Mouse (Mus musculus): ENCODE data around the gene Abcc9. TPM values are rescaled to one million over a fixed set of nuclear protein-coding genes. Genes with fewer than 3 reads are reported as not detected.

Gene Abcc9
- polyA plus RNA-seq, 1 experiment from 2014 or later, result 1.5 TPM

- H3K27ac ChIP-seq (replicated peaks), result no peak overlapping the region
- H3K27me3 ChIP-seq (replicated peaks; ENCODE audit: low read depth, poor library complexity, severe bottlenecking), result no peaks in the 10 kb centered on the region
These were observed 30.6 kb upstream of the Abcc9 start for GRCm38 (mm10) chr6:142732567-142733290.

GRCm38 (mm10) chr6:142726032-142726431 lies 23.9 kb upstream of the Abcc9 start:
- Histone ChIP-seq H3K27ac (replicated peaks) (no peak overlapping the region), H3K4me1 (no peaks in the 10 kb centered on the region), H3K4me3 (no peak overlapping the region), H3K27me3 (replicated peaks; ENCODE audit: low read depth, poor library complexity, severe bottlenecking) (no peaks in the 10 kb centered on the region), H3K36me3 (replicated peaks) (no peaks in the 10 kb centered on the region), H3K9me3 (no peaks in the 10 kb centered on the region)
- no peak for DNase-seq (ENCODE audit: low spot score)
- WGBS, result 90% methylated on average over 4 of the region's 4 CpGs

More at GRCm38 (mm10) chr6:142732567-142733290, 30.6 kb upstream of the Abcc9 start:
- 73% methylated on average over 14 of the region's 14 CpGs for WGBS
- H3K9me3 ChIP-seq, result no peaks in the 10 kb centered on the region
- H3K36me3 ChIP-seq (replicated peaks), result no peaks in the 10 kb centered on the region
- no peaks in the 10 kb centered on the region for H3K4me1 ChIP-seq
- DNase-seq (ENCODE audit: low spot score), result no peak
- H3K4me3 ChIP-seq, result no peak overlapping the region

GRCm38 (mm10) chr6:142721731-142722130 lies 19.6 kb upstream of the Abcc9 start:
- no peak for DNase-seq (ENCODE audit: low spot score)
- H3K9me3 ChIP-seq, result no peaks in the 10 kb centered on the region
- no peaks in the 10 kb centered on the region for H3K36me3 ChIP-seq (replicated peaks)
- H3K27ac ChIP-seq (replicated peaks), result no peak overlapping the region
- WGBS, result 91% methylated on average over 8 of the region's 8 CpGs
- H3K4me1 ChIP-seq, result no peaks in the 10 kb centered on the region
- H3K4me3 ChIP-seq, result no peak overlapping the region
- H3K27me3 ChIP-seq (replicated peaks; ENCODE audit: low read depth, poor library complexity, severe bottlenecking), result no peaks in the 10 kb centered on the region

- no peaks in the 10 kb centered on the region for H3K27me3 ChIP-seq (replicated peaks; ENCODE audit: low read depth, poor library complexity, severe bottlenecking)
- H3K27ac ChIP-seq (replicated peaks), result no peak overlapping the region
- no peaks in the 10 kb centered on the region for H3K9me3 ChIP-seq
- no peak for DNase-seq (ENCODE audit: low spot score)
- H3K36me3 ChIP-seq (replicated peaks), result no peaks in the 10 kb centered on the region
- H3K4me1 ChIP-seq, result no peaks in the 10 kb centered on the region
- H3K4me3 ChIP-seq, result no peak overlapping the region
- WGBS, result 72% methylated on average over 6 of the region's 6 CpGs
These were observed 18.5 kb upstream of the Abcc9 start for GRCm38 (mm10) chr6:142720641-142721040.

GRCm38 (mm10) chr6:142718167-142718566 lies 16.1 kb upstream of the Abcc9 start:
- Histone ChIP-seq H3K27me3 (replicated peaks; ENCODE audit: low read depth, poor library complexity, severe bottlenecking) (no peaks in the 10 kb centered on the region), H3K36me3 (replicated peaks) (no peaks in the 10 kb centered on the region), H3K4me3 (no peak overlapping the region), H3K4me1 (no peaks in the 10 kb centered on the region), H3K27ac (replicated peaks) (no peak overlapping the region), H3K9me3 (no peaks in the 10 kb centered on the region)
- DNase-seq (ENCODE audit: low spot score), result no peak
- WGBS, result 82% methylated on average over 7 of the region's 7 CpGs

GRCm38 (mm10) chr6:142717186-142717585 lies 15.1 kb upstream of the Abcc9 start:
- 75% methylated on average over 4 of the region's 4 CpGs for WGBS

GRCm38 (mm10) chr6:142715026-142715425 lies 12.9 kb upstream of the Abcc9 start:
- no peaks in the 10 kb centered on the region for H3K9me3 ChIP-seq
- H3K27ac ChIP-seq (replicated peaks), result no peak overlapping the region
- no peak overlapping the region for H3K4me3 ChIP-seq
- no peaks in the 10 kb centered on the region for H3K36me3 ChIP-seq (replicated peaks)
- 84% methylated on average over 8 of the region's 8 CpGs for WGBS
- H3K4me1 ChIP-seq, result no peaks in the 10 kb centered on the region
- no peaks in the 10 kb centered on the region for H3K27me3 ChIP-seq (replicated peaks; ENCODE audit: low read depth, poor library complexity, severe bottlenecking)
- no peak for DNase-seq (ENCODE audit: low spot score)

More at GRCm38 (mm10) chr6:142717186-142717585, 15.1 kb upstream of the Abcc9 start:
- Histone ChIP-seq H3K4me3 (no peak overlapping the region), H3K4me1 (no peaks in the 10 kb centered on the region), H3K9me3 (no peaks in the 10 kb centered on the region), H3K36me3 (replicated peaks) (no peaks in the 10 kb centered on the region), H3K27ac (replicated peaks) (no peak overlapping the region), H3K27me3 (replicated peaks; ENCODE audit: low read depth, poor library complexity, severe bottlenecking) (no peaks in the 10 kb centered on the region)
- no peak for DNase-seq (ENCODE audit: low spot score)

GRCm38 (mm10) chr6:142711106-142711505 lies 9.0 kb upstream of the Abcc9 start:
- H3K4me1 ChIP-seq, result no peaks in the 10 kb centered on the region
- H3K27ac ChIP-seq (replicated peaks), result no peak overlapping the region
- H3K9me3 ChIP-seq, result peaks cover 5% of the 10 kb centered on the region; the same call in 1 of the 2 replicates
- no peak overlapping the region for H3K4me3 ChIP-seq
- no peaks in the 10 kb centered on the region for H3K36me3 ChIP-seq (replicated peaks)
- WGBS, result 59% methylated on average over 4 of the region's 4 CpGs
- no peaks in the 10 kb centered on the region for H3K27me3 ChIP-seq (replicated peaks; ENCODE audit: low read depth, poor library complexity, severe bottlenecking)
- no peak for DNase-seq (ENCODE audit: low spot score)

GRCm38 (mm10) chr6:142710690-142711089 lies 8.6 kb upstream of the Abcc9 start:
- Histone ChIP-seq H3K4me1 (no peaks in the 10 kb centered on the region), H3K27me3 (replicated peaks; ENCODE audit: low read depth, poor library complexity, severe bottlenecking) (no peaks in the 10 kb centered on the region), H3K4me3 (no peak overlapping the region), H3K36me3 (replicated peaks) (no peaks in the 10 kb centered on the region), H3K9me3 (peaks cover 5% of the 10 kb centered on the region; the same call in 1 of the 2 replicates), H3K27ac (replicated peaks) (no peak overlapping the region)
- no peak for DNase-seq (ENCODE audit: low spot score)
- WGBS, result 87% methylated on average over 6 of the region's 6 CpGs

- peaks cover 5% of the 10 kb centered on the region; the same call in 1 of the 2 replicates for H3K9me3 ChIP-seq
- H3K4me3 ChIP-seq, result no peak overlapping the region
- no peak for DNase-seq (ENCODE audit: low spot score)
- no peak overlapping the region for H3K27ac ChIP-seq (replicated peaks)
- no peaks in the 10 kb centered on the region for H3K36me3 ChIP-seq (replicated peaks)
- peaks cover 4% of the 10 kb centered on the region for H3K27me3 ChIP-seq (replicated peaks; ENCODE audit: low read depth, poor library complexity, severe bottlenecking)
- 85% methylated on average over 6 of the region's 6 CpGs for WGBS
- H3K4me1 ChIP-seq, result no peaks in the 10 kb centered on the region
These were observed 6.3 kb upstream of the Abcc9 start for GRCm38 (mm10) chr6:142708369-142708768.

GRCm38 (mm10) chr6:142706688-142707087 lies 4.6 kb upstream of the Abcc9 start:
- WGBS, result 74% methylated on average over 3 of the region's 3 CpGs
- Histone ChIP-seq H3K36me3 (replicated peaks) (no peaks in the 10 kb centered on the region), H3K4me1 (peaks cover 7% of the 10 kb centered on the region; the same call in 1 of the 2 replicates), H3K9me3 (peaks cover 5% of the 10 kb centered on the region; the same call in 1 of the 2 replicates), H3K27me3 (replicated peaks; ENCODE audit: low read depth, poor library complexity, severe bottlenecking) (peaks cover 16% of the 10 kb centered on the region), H3K27ac (replicated peaks) (no peak overlapping the region), H3K4me3 (no peak overlapping the region)
- DNase-seq (ENCODE audit: low spot score), result no peak

GRCm38 (mm10) chr6:142703441-142703930 lies 1.4 kb upstream of the Abcc9 start:
- peaks cover 26% of the 10 kb centered on the region for H3K27me3 ChIP-seq (replicated peaks; ENCODE audit: low read depth, poor library complexity, severe bottlenecking)
- no peaks in the 10 kb centered on the region for H3K9me3 ChIP-seq
- no peak overlapping the region for H3K4me3 ChIP-seq
- H3K36me3 ChIP-seq (replicated peaks), result no peaks in the 10 kb centered on the region
- WGBS, result 75% methylated on average over 11 of the region's 11 CpGs
- no peak for DNase-seq (ENCODE audit: low spot score)
- peaks cover 9% of the 10 kb centered on the region; the same call in 1 of the 2 replicates for H3K4me1 ChIP-seq
- no peak overlapping the region for H3K27ac ChIP-seq (replicated peaks)

- peaks cover 9% of the 10 kb centered on the region; the same call in 1 of the 2 replicates for H3K4me1 ChIP-seq
- H3K4me3 ChIP-seq, result no peak overlapping the region
- H3K9me3 ChIP-seq, result no peaks in the 10 kb centered on the region
- no peaks in the 10 kb centered on the region for H3K36me3 ChIP-seq (replicated peaks)
- 66% methylated on average over 13 of the region's 13 CpGs for WGBS
- no peak overlapping the region for H3K27ac ChIP-seq (replicated peaks)
- no peak for DNase-seq (ENCODE audit: low spot score)
- H3K27me3 ChIP-seq (replicated peaks; ENCODE audit: low read depth, poor library complexity, severe bottlenecking), result peaks cover 26% of the 10 kb centered on the region
These were observed 954 bp downstream of the Abcc9 start for GRCm38 (mm10) chr6:142701161-142701560.
